Mouse (Mus musculus) urinary bladder, postnatal 36 days (tissue): ENCODE results near the gene Alkbh3.
A peak's percentile ranks its signal among the peaks of the same experiment; 100 is the strongest.

Source experiments
- DNase-seq, 2 experiments: peaks; one replicate each; pipeline ENCODE4 v3.0.0; 2022; ENCODE audit warnings: low spot score in 2 of 2, mixed read lengths in 1 of 2

Gene Alkbh3

DNA sequence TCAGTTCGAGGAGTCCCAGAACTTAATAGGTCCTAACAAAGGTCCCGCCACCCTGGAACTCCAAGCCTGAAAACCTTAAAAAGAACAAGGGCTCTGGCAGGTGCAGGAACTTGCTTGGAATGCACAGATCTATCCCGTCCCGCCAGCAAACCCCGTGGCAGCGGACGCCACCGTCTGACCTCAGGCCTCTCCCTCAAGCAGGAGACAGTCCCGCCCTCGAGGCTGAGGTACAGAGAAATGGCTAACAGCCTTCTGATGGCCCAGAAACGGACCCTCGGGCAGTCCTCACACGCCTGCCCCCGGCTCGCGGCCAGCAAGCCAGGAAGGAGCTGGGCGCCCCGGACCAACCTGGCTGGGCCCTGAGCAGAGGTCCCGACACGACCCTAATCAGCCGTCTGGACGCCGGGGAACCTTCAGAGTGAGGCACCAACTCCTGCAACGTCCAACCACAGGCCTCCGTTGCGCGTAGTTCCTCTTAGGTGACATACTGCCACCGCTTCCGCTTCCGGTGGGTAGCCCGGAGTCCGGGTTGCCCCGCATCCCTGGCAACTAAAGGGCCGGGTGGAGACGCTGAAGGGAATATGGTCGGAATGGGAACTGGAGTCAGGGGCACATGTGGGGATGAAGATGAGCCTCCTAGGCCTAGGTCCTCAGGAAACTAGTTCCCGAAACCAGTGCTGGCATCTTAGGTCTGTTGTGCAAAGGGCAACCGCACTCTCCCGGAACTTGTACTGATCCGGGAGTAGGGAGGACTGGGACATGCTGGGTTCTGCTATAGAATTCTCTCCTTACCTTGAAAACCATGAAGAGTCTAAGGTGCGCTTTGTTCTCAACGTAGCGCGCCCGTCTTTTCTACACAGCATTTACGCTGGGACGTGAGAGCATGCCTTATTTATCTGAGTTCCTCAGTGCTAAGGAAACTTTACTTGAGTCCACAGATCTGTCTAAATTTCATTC is at the start of gene Alkbh3:
TSS of gene Alkbh3 (minus strand) at position 473 of the 957 bp plus-strand sequence.
- peak; percentile 91 to 93 for DNase-seq

DNA sequence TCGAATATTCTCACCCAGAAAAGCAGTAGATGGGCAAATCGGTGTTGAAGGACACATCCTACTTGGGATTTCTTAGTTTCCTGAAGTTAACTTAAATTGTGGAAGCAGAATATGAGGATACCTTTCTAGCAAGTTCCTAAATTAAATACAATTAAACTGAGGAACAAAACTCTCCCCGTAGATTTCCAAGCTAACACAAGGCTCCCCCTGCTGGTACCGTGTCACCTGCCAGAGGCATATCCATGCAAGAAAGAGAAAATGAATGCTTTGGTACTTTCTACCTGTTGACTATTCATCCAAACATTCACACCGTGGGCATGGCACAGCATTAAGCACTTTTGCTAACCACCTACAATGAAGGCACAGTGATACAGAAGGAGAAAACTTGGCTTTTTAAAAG is 48.9 kb upstream of the Alkbh3 start:
- DNase-seq = no peak

DNA sequence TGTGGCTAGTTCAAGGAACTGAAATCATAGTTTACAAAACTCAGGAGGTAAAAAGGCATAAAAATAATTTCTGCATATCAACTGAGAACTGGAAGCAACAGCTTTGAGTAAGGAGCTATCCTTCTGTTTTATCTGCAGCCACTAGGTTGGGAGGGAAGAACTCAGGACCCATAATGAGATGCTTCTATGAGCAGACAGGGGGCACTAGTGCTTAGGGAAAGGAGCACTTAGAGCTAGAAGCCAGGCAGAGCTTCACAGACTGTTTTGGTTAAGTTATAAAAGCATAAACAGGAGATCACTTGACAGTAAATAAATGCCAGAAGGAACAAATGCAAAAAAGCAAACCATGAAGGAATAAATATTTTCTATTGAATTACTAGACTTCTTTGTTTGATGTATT is 44.2 kb upstream of the Alkbh3 start:
- no peak for DNase-seq

DNA sequence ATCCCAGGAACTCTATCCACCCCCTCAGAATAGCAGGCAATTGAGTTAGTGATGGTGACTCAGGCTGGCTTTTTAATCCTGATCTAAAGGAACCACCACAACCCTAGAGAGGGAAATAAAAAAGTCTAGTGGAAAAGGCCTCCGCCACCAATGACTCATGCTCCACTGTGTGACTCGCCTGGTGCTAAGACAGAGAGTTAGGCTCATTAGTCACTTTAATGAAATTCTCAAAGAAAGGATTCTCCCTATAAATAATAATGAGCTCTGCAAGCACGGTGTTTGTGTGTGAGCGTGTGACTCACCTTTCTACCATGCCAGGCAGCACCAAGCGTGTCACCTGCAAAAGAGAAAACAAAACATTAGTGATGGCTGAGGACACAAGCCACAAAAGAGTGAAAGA is 41.3 kb upstream of the Alkbh3 start:
- no peak for DNase-seq

DNA sequence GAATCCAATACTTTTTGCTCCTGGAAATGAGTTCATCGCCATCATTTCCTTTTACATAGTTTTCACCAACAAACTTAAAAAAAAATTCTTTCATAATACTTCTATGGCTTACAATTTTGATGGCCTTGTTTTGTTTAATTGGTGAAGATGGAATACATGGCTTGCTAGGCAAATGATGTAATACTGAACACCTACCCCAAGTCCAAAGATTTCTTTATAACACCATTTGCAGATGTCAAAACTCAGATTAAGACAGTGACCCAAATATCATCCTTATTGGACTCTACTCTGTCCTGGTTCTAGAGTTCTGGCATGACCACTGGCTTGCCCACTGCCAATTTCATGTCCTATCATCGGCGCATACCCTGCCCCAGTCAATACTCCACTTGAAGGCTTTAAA is 40.3 kb upstream of the Alkbh3 start:
- no peak for DNase-seq

DNA sequence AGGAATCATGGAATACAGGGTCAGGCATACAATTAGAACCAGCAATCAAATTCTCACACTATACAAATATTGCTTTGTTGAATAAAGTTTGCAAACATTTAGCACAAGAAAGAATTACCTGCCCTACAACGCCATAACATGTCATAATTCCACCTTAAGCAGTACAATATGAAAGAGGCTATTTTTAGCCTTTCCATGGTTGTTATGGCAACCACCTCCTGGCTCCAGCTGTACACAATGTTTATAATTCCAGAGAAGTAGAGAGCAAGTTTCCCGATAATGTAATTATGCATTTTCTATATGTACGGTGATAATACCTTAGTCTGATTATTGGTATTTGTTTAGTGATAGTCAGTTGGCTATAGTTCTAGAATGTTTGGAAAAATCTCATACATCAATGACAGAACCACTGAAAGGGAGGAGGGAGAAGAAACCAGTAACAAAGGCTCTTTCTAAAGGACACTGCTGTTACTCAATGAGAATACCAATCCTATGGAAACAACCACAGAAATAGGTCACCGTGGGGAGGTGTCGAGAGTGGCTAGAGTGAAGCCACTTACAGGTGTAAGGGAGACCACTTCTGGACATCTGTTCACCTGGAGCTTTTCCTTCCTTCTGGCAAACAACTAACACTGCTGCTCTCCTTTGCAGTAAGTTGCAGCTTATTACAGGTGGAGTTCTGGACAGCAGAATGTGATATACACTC is 39.0 kb upstream of the Alkbh3 start:
- DNase-seq = no peak

DNA sequence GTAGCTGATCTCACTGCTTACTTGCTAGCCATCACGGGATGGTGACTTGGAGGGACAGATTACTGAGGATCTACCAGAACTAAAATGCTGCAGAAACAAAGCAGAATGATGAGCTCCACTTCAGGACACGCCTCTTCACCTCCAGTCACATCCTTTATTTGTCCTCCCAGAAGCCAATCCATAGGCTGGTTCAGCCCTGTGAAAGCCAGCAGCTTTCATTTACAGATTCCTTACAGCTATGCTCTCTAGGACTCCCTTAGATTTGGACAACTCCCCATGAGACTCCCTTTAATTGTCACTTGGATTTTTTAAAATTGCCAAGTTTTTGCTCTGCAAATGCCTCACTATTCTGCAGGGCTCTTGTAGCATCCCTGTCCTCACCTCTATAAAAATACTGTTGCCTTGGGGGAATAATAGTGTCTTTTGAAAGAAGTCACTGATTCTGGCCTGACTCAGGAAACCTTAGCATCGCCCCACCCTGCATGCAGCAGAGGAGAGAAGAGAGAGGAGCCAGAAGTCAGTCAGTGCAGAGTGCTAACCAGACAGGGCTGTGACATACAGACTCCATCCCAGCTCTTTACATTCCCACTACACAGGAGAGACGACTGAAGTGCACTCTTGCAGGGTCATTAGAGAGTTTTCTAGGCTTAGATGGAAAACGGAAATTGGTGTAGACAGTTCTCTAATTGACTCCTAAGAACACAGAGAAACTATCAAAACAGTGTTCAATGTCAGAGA is 38.3 kb upstream of the Alkbh3 start:
- no peak for DNase-seq

DNA sequence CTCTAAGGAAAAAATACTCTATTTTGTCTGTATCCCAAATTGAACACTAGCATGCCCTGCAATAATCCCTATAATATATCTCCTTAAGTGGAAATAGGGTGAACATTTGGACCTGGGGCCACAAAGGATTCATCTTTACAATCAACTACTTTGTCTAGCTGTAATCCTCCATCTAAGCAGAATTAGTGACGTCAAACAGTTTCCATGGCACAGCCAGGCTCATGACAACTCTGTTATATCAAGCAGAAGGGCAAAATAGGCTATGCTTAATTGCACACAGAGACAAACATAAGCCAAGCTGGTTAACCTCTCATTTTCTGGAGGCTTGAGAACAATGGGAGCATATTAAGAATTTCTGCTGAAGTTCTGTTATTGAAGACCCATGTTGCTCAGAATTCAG is 37.7 kb upstream of the Alkbh3 start:
- no peak for DNase-seq

DNA sequence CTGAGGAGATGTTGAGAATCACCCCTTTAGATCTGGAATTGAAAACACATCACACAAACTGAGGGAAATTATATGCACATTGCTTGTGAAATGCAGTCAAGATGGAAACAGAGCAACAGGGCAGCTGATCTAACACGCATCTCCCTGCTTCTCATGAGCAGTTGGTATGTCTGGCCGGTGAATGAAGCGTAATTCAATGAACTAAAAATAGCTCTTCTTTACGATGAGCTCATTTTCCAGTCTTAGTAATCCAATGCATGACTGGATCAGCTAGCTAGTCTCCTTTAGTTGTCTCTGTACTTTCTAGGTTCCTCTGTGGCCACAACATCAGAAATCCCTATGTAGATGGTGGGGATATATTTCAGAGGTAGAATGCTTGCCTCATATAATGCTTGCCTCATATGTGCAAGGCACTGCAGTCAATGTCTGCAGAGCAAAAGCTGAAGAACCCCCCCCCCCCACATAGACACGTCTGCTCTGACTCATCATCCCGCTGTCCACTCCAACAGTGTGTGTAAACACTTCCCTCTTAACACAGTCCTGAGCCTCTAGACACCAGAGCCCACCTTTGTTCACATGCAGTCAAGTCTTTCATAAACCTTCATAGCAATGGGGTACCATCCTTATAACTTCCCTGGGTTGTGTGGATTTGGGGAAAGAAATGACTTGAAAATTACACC is 34.9 kb upstream of the Alkbh3 start:
- no peak for DNase-seq

DNA sequence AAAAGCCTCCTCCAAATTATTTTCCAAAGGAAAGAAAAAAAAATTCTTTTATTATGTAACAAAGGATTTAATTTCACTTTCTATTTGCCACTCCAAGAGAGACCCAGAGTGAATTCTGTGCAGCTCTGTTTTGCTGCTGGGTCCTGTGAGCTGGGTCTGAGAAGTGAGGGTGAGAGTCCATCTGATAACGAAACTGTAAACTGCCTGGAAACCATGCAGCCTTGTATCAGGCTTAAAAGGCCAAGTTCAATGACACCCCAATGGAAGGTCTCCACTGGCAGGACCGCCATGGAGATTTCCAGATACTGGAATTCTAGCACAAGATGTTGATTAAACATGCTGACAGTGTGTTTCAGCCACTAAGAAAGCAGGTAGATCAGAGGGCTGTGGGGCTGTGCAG is 33.6 kb upstream of the Alkbh3 start:
- no peak for DNase-seq

DNA sequence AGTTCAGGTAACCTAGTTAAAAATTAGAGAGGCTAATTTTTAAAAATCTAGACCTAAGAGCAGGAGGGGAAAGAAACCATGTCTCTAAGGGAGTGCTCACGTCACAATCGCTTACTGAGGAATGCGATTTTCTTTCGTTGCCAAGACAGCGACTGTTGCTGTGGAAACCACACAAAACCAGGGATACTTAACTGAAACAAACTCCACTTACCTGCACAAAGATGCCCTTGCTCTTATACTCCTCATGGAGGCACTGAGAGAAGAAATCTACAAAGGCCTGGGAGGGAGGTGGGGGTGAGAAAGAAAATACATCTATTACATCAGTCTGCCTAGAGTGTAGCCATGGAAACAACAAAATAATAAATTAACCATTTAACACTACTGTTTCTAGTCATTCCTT is 33.1 kb upstream of the Alkbh3 start:
- no peak for DNase-seq

DNA sequence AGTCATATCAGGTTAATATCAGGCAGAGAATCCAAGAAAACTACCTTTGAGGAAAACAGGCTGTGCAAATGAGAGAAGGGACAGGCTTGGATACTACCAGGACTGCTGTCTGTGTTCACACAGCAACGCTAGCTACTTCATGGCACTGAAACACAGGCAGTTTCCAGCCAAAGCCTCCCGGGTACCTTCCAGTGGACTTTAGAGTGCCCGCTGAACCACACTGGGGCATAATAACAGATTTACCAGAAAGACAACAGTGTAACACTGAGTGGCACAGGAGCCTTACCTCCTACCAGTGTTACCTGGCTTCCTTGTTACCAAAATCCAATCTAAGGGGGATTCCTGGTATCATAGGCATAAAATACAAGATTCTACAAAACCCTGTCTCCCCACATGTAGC is 31.9 kb upstream of the Alkbh3 start:
- DNase-seq = no peak

DNA sequence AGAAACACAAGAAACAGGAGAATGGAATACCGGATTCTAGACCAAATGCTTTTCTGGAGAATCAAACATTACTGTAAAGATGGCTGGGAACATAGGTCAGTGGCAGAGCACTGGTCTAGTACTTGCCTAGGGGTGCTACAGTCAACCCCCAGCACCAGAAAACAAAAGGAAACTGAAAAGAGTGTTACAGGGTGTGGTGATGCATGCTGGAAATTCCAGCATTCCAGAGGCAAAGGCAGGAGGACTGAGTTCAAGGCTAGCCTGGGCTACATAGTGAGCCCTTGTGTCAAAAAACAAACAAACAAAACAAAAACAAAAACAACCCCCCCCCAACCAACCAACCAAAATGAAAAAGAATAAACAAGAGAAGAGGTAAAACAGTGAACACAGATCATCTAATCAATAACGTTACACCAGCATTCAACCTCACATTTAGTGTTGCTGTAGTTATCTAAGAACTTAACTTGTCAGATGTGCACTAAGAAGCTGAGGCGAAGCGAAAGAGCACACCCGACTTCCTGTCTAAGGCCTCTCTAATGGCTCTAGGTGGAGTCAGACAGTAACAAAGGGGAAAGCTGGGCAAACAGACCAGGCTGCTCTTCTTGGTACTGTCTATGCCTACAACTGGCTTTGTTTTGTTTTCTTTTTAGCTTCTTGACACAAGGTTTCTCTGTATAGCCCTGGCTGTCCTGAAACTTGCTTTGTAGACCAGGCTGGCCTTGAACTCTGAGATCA is 30.0 kb upstream of the Alkbh3 start:
- DNase-seq = no peak

DNA sequence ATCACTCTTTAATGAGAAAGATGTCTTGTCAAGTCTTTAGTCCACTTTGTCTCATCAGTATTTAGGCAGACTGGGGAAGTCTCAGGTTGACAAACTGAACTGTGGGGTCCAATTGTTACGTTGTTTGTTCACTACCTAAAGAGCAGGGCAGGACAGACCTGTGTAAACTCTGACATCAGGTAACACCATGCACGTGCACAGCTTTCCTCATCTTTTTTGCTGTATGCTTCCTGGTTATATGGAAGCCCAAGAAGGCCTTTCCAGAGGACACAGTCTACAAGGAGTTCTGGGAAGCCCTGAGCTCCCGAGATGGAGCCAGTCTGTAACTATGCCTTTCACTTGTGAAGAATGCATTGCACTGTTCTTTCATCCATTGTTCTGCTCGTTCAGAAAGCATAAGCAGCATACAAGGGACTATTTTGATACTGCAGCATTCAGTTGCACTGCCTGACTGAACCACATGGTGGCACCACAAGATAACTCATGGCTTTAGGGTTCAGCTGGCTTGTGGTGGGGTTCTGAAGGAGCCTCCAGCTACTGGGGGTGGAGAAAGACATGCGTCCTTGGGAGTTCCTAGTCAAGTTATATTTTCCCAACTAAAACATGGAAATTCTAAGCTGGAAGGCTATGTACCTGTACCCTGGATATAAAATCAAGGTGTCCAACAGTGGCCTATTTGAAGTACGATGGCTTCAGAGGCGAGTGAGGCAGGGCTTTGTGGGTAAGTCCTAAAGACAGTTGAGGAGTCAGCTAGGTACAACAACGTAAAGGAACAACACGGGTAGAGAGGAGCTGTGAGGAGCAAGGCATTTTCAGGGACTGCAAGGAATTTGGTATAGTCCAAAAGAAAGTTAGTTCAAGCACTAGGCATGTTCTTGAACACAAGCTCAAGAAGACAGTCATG is 25.1 kb upstream of the Alkbh3 start:
- peak; percentile 25 to 57 for DNase-seq

DNA sequence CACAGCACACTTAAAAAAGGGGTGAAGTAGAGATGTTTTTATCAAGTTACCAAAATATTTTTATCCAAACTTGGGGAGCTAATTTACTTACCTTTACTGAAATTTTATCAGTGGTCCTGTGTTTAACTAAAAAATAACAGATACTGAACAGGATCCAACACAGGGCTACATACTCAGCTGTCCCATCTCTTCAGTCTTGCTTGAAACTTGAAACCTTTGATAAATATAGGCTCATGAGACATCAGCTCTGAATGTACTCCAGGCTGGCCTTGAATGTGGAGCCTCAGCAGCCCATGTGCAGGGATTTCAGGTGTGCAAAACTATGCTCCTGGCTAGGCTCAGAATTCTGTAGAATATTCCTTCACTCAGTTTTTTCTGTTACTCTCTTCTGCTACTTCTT is 20.0 kb upstream of the Alkbh3 start:
- no peak for DNase-seq

DNA sequence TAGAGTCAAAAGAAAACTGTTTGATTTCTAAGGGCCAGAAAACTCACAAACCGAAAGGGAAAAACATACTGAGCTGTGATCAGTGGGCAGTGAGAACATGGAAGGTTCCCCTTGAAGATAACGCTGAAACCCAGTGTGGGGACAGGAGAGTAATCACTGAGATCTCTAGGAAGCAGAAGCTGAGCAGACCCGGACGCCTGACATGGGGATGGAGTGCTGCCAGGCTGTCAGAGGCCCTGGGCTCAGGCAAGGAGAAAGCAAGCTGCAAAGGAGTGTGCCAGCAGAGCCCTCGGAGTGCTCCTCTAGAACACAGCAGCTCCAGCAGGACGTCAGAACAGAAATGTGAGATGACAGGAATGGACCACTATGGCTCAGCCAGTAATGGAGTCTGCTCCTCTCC is 14.0 kb upstream of the Alkbh3 start:
- DNase-seq = no peak

DNA sequence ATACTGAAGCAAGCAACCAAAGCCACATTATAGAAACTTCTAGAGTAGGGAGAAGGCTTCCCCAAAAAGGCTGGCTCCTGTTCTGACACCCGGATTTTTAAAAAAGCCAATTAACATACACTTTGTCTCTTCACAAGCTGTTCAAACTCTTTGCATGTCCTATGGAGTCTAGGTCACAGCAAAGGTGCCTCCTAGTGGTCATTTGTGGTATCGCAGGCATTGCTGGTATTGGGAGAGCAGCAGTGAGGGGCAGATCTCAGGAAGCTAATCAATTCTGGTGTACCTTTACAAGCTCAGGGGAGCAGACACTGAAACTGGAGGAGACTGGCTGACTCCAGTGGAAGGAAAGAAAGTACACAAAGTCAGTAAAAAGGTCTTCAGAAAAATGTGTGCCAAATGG is 8.3 kb downstream of the Alkbh3 start:
- peak; percentile 72 to 76 for DNase-seq

DNA sequence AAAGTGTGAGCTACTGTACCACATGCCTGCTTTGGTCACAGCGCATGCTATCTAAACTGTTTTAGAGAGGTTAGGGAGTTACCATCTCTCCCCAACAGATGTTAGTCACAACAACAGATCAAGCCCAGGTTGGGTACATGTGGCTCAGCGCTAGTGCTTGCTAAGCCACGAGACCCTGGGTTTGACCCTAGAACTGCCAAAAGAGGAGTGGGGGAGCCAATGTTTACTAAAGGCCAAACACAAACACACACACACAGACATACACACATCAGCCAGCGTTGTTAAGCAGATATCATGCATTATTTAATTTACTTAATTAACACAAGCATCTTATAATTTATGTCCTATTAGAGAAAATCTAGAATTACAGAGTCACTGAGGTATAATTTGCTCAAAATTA is 8.7 kb downstream of the Alkbh3 start:
- no peak for DNase-seq

DNA sequence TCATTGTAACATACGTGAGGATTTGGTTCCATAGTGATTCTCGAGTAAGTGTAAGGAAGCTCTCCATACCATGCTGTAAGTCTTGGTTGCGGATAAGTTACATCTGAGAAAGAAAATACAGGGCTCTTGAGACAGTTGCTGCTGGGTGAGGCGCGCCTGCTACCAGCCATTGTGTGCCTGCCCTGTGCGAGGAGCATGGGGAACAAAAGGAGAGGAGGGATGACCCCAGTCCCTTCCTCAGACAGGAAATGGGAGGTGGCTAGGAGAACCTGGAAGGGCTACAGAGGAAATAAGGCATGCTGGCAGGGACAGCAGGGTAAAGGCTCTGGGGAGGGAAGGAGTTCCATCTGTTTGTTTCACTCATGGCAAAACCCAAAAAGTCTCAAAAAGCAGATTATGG is 9.2 kb downstream of the Alkbh3 start:
- no peak for DNase-seq

DNA sequence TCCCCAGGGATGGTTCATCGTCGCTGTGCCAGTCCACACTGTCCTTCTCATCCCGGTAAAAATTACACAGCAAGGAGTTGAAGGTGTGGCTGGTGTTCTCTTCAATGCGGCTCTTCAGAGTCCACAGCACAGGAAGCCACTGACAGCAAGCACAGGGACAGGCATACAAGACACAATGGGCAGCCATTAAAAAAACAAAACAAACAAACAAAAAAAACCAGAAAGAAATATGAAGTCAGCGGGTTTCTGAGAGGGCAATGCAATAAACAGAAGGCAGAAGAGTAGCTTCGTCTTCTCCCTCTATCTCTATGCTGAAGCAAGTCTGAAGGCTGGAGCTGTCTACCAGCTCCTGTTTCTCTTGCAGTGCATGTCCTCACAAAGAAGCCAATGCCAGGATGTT is 14.4 kb downstream of the Alkbh3 start, which contains the start of gene Gm27027:
TSS of gene Gm27027 (minus strand) at position 101 of the 400 bp plus-strand sequence.
- no peak for DNase-seq
